Mouse (Mus musculus) ovary, postnatal 14 days (tissue): ENCODE results near the gene Slc22a1.

Experiments used
- DNase-seq: peaks from one replicate; pipeline ENCODE4 v3.0.0; 2022; ENCODE audit warnings: low spot score

Slc22a1 gene

GRCm38 (mm10) chr17:12631771-12632600 lies 43.6 kb downstream of the Slc22a1 start:
- DNase-seq = no peak

- DNase-seq = no peak
Observed at GRCm38 (mm10) chr17:12630976-12631730, 44.5 kb downstream of the Slc22a1 start.

GRCm38 (mm10) chr17:12627983-12628382 lies 47.6 kb downstream of the Slc22a1 start:
- DNase-seq = no peak

- DNase-seq = no peak
Observed at GRCm38 (mm10) chr17:12619641-12620040, 56.0 kb downstream of the Slc22a1 start.

DNA sequence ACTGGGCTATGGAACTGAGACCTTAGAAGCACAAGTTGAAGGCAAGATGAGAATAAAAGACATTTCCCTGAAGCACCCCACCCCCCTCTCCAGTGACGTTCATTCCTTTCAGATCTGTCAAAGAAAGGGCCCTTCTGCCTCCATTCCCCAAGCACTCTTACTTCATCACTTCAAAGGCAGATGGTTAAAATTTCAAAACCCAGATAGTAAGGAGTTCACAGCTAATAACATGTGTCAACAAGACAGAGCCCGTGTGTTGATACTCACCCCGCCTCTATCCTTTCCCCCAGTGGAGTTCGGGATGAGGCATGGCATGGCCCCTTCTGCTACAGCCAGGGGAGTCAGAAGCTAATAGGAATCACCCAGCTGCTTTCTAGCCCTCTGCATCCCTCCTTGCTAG lies 60.2 kb downstream of the Slc22a1 start:
- no peak for DNase-seq

DNA sequence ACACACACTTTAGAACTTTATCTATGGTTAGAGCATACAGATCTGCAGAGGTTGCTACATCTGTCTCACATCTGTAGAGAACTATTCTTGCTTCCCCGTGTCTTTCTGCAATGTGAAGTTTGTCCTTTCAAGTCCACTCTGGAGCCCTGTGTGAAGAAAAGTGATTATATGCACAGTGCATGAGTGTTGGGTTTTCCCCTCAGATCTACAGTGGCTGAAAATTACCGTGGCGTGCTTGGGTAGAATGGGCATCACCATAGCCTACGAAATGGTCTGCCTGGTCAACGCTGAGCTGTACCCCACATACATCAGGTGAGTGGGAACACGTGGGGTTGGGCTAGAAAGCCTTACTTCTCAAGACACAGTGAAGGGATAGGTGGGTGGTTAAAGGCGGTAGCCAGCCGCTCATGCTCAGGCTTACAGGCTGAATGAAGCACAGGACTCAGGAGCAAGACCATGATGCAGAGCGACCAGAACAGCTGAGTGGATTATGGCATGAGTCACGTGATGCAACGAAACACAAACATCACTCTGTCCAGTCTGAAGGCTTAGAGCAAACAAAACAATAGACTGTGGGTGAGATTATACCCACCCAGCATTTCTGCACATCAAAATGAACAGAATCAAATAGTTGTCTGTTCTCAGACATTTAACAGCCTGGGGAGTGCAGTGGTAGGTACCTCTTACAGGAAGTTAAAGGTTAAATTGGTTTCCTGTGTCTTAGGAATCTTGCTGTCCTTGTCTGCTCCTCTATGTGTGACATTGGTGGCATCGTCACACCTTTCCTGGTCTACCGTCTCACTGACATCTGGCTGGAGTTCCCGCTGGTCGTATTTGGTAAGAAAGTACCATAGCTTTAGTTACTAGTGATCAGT lies 60.9 kb downstream of the Slc22a1 start:
- DNase-seq = no peak

DNA sequence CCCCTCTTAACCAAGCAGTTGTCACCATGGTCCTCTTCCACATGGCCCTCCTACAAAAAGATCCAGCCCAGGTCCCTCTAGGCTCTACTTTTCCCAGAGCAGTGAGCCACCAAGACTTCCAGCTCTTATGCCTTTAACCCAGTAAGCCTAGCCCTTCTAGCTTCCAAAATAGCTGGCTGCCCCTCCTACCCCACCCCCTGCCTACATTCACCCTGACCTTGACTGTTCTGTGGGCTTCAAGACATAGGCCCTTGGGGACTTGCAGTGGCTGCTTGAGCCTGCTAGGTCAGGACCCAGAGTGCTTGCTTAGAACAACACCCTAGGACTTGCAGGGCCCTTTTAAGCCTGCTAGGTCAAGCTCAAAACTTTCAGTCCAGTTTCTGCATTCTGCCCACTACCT lies 68.4 kb downstream of the Slc22a1 start:
- no peak for DNase-seq

DNA sequence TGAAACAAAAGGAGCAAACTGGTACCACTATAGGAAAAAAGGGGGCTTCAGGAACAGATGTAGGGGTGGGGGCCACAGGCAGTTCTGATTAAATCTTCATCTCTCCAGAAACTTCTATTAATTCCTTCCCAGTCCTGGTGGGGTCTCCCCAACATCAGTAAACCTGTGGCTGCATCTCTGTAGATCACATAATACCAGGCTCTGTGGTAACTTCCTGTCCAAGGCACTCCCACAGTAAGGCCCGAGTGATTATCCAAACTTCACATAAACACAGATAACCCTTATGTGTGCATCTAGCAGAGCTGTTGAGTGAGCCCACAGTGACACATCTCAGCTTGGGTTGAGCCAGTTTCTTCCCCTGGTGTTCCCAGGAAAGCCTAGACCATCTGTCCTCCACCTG lies 69.0 kb downstream of the Slc22a1 start:
- no peak for DNase-seq
